Mouse (Mus musculus): ENCODE measurements around the gene Ankar. TPM values are rescaled to one million over a fixed set of nuclear protein-coding genes. Genes with fewer than 3 reads are reported as not detected.

Gene Ankar
- polyA plus RNA-seq, 2 experiments, result not detected

DNA sequence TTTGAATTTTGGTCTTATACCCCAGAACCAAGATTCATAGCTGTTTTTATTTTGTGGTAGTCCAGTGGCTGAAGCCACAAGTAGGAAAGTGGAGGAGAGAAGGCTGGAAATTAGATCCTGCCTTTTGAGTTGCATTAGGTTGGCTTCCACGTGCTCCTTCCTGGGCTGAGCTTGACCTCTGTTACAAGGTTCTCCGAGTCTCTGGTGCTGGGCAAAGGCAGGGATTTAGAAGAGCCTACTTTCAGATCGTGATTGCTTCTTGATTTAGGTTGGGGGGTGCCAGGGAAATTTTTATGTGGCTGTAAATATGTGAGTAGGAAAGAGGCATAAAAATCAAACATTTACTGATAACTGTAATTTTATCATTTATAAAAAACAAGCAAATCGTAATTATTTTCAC lies 14.2 kb upstream of the Ankar start:
- TF ChIP-seq EP300 (IDR thresholded peaks at IDR 0.05; ENCODE audit: low read depth) (no peak), CTCF (IDR thresholded peaks at IDR 0.05; ENCODE audit: low read depth) (no peak)
- H3K27ac ChIP-seq, result no peak overlapping the region
- no peak overlapping the region for H3K4me2 ChIP-seq (ENCODE audit: low read depth)
- peaks cover 28% of the 10 kb centered on the region for H3K36me3 ChIP-seq (replicated peaks; ENCODE audit: control insufficient read depth, insufficient read depth, low read depth)
- peaks cover 7 to 14% of the 10 kb centered on the region in 2 experiments for H3K4me1 ChIP-seq (replicated peaks; ENCODE audit: control insufficient read depth in 2 of 2, insufficient read depth in 2 of 2, low read length in 1 of 2)
- ATAC-seq (ENCODE audit: insufficient read depth) (no peak), DNase-seq (ENCODE audit: low read depth in 3 of 3, low spot score in 3 of 3) (no peak)
- H3K9ac ChIP-seq (replicated peaks), result no peak overlapping the region
- H3K4me3 ChIP-seq (ENCODE audit: insufficient read depth in 1 of 2, low read depth in 2 of 2, low read length in 2 of 2), result no peak overlapping the region
- 64% methylated on average over 4 of the region's 4 CpGs for WGBS (ENCODE audit: insufficient replicate concordance)
- no peaks in the 10 kb centered on the region for H3K27me3 ChIP-seq (ENCODE audit: control insufficient read depth, insufficient read depth, low read length)
- H3K9me3 ChIP-seq (ENCODE audit: control insufficient read depth, low read length), result no peaks in the 10 kb centered on the region

DNA sequence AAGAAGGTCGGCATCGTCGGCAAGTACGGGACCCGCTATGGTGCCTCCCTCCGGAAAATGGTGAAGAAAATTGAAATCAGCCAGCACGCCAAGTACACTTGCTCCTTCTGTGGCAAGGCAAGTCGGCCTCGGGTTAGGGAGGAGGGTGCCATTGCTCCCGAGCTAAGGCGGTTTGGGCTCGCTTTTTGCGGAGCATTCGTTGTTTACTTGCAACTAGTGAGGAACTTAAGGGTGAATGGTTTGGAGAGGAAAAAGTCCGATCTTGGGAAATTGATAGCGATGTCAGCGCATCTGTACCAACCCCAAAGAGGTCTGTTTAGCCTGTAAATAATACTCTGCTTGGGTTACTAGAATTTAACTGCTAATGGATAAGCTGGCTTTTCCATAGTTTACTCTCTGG lies 11.3 kb upstream of the Ankar start:
- peaks cover 7 to 18% of the 10 kb centered on the region in 2 experiments for H3K4me1 ChIP-seq (replicated peaks; ENCODE audit: control insufficient read depth in 2 of 2, insufficient read depth in 2 of 2, low read length in 1 of 2)
- H3K36me3 ChIP-seq (replicated peaks; ENCODE audit: control insufficient read depth, insufficient read depth, low read depth), result peaks cover 28% of the 10 kb centered on the region
- peak overlapping the region; percentile 85 for H3K9ac ChIP-seq (replicated peaks)
- H3K27me3 ChIP-seq (ENCODE audit: control insufficient read depth, insufficient read depth, low read length), result no peaks in the 10 kb centered on the region
- H3K4me3 ChIP-seq (ENCODE audit: insufficient read depth in 1 of 2, low read depth in 2 of 2, low read length in 2 of 2), result peak overlapping the region; percentile 69 to 77
- ATAC-seq (ENCODE audit: insufficient read depth), result peak; percentile 37; the same call in 1 of the 2 replicates
- TF ChIP-seq EP300 (IDR thresholded peaks at IDR 0.05; ENCODE audit: low read depth) (no peak), CTCF (IDR thresholded peaks at IDR 0.05; ENCODE audit: low read depth) (no peak)
- H3K4me2 ChIP-seq (ENCODE audit: low read depth), result peak overlapping the region; percentile 62
- peak overlapping the region; percentile 86 for H3K27ac ChIP-seq
- H3K9me3 ChIP-seq (ENCODE audit: control insufficient read depth, low read length), result no peaks in the 10 kb centered on the region
- no peak for DNase-seq (ENCODE audit: low read depth in 3 of 3, low spot score in 3 of 3)
- under 1% methylated on average over 17 of the region's 17 CpGs for WGBS (ENCODE audit: insufficient replicate concordance)

DNA sequence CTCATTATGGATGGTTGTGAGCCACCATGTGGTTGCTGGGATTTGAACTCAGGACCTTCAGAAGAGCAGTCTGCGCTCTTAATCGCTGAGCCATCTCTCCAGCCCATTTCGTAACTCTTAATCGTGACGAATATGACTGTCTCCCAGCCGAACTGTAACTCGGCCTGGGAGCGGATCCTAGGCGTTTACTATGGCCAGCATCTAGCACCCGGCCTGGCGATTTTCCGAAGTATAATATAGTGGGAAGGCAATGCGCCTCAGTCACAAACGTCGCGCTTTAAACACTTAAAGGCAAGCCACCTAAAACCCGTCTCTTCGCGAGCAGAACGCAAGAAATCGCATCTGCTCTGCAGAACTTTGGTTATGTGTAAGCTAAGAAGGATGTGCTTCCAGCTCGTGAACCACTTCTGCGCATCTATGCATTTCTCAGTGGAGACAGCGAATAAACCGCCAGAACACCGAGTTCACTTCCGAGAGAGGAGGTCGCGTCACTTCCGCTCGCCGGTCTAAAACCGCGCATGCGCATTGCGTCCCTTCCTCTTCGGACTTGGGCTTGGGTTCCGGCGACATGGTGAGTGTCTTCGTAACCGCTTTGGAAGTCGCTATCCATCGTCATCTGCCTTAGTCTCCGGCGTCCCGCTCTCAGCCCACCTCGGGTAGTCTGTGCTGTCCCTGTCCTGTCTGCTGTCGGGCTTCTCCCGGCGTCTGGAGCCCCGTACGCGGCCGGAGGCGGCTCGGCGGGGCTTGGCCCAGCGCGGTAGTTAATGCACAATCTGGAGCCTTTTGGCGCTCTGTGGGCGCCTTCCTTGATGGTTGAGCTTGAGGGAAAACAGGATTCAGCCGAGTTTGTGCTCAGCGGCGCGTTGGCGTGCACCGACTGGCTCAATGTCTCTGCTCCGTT lies 10.6 kb upstream of the Ankar start, which contains the start of gene Rpl37a:
Gene Rpl37a, plus strand, starts transcription at position 538 of the 901 bp plus-strand sequence.
- Histone ChIP-seq H3K4me3 (ENCODE audit: insufficient read depth in 1 of 2, low read depth in 2 of 2, low read length in 2 of 2) (peak within 1 kb of the TSS; percentile 69 to 77), H3K36me3 (replicated peaks; ENCODE audit: control insufficient read depth, insufficient read depth, low read depth) (peaks cover 28% of the 10 kb centered on the region), H3K9ac (replicated peaks) (peak within 1 kb of the TSS; percentile 85), H3K4me2 (ENCODE audit: low read depth) (peak within 1 kb of the TSS; percentile 62), H3K9me3 (ENCODE audit: control insufficient read depth, low read length) (no peaks in the 10 kb centered on the region), H3K27me3 (ENCODE audit: control insufficient read depth, insufficient read depth, low read length) (no peaks in the 10 kb centered on the region), H3K4me1 (replicated peaks; ENCODE audit: control insufficient read depth in 2 of 2, insufficient read depth in 2 of 2, low read length in 1 of 2) (peaks cover 7 to 18% of the 10 kb centered on the region in 2 experiments), H3K27ac (peak within 1 kb of the TSS; percentile 86)
- TF ChIP-seq EP300 (IDR thresholded peaks at IDR 0.05; ENCODE audit: low read depth) (no peak), CTCF (IDR thresholded peaks at IDR 0.05; ENCODE audit: low read depth) (no peak)
- peak; percentile 85 for ATAC-seq (ENCODE audit: insufficient read depth)
- WGBS (ENCODE audit: insufficient replicate concordance), result 2% methylated on average over 68 of the region's 68 CpGs
- peak; percentile 89 to 92 (median 90) for DNase-seq (ENCODE audit: low read depth in 3 of 3, low spot score in 3 of 3)

DNA sequence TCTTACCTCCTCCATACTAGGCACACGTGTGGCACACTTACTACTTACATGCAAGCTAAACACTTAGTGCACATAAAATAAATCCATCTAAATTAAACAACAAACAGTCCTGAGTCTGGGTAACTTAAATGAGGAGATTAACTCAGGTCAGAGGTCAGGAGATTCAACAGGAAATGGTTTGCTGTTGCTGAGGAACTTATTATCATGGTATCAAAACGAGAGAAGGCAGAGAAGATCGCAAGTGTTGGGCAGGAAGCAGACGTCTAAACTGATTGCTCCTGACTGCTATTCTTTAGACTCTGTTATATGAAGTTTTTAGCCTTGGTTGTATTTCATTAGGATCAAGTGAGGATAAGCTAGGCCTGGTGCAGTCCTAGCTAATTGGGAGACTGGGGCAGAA lies 7.1 kb upstream of the Ankar start:
- TF ChIP-seq EP300 (IDR thresholded peaks at IDR 0.05; ENCODE audit: low read depth), result no peak
- TF ChIP-seq CTCF (IDR thresholded peaks at IDR 0.05; ENCODE audit: low read depth), result no peak
- Histone ChIP-seq H3K4me3 (ENCODE audit: insufficient read depth in 1 of 2, low read depth in 2 of 2, low read length in 2 of 2) (no peak overlapping the region), H3K4me1 (replicated peaks; ENCODE audit: control insufficient read depth in 2 of 2, insufficient read depth in 2 of 2, low read length in 1 of 2) (peaks cover 0 to 9% of the 10 kb centered on the region in 2 experiments; a peak in 3 of 4 replicates), H3K27ac (no peak overlapping the region), H3K9ac (replicated peaks) (no peak overlapping the region), H3K4me2 (ENCODE audit: low read depth) (no peak overlapping the region), H3K36me3 (replicated peaks; ENCODE audit: control insufficient read depth, insufficient read depth, low read depth) (peaks cover 1% of the 10 kb centered on the region; the same call in 1 of the 2 replicates), H3K9me3 (ENCODE audit: control insufficient read depth, low read length) (no peaks in the 10 kb centered on the region), H3K27me3 (ENCODE audit: control insufficient read depth, insufficient read depth, low read length) (no peaks in the 10 kb centered on the region)
- WGBS (ENCODE audit: insufficient replicate concordance), result 17% methylated on average over 4 of the region's 4 CpGs
- ATAC-seq (ENCODE audit: insufficient read depth) (no peak), DNase-seq (ENCODE audit: low read depth in 3 of 3, low spot score in 3 of 3) (no peak)

DNA sequence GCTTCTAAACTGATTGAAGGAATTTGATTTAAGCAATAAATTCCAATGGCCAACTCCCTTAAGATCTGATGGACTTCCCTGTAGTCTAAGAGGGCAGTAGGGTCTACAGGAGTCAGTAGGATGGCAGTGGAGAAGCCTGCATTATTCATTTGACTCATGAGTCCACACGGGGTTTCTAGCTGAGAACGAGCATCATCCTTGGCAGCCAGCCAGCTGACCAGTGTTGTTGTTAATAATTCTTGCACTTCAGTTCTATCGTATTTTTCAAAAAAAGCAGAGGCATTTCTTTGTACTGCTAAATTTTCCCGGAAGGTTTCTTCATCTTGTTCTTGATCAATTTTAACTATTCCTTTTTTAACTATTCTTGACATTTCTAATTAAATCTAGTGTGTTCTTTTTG lies 1.7 kb downstream of the Ankar start:
- H3K27ac ChIP-seq, result no peak overlapping the region
- H3K9me3 ChIP-seq (ENCODE audit: control insufficient read depth, low read length), result no peaks in the 10 kb centered on the region
- H3K9ac ChIP-seq (replicated peaks), result no peak overlapping the region
- H3K27me3 ChIP-seq (ENCODE audit: control insufficient read depth, insufficient read depth, low read length), result no peaks in the 10 kb centered on the region
- ATAC-seq (ENCODE audit: insufficient read depth) (no peak), DNase-seq (ENCODE audit: low read depth in 3 of 3, low spot score in 3 of 3) (no peak)
- no peak for TF ChIP-seq CTCF (IDR thresholded peaks at IDR 0.05; ENCODE audit: low read depth)
- no peak for TF ChIP-seq EP300 (IDR thresholded peaks at IDR 0.05; ENCODE audit: low read depth)
- H3K4me2 ChIP-seq (ENCODE audit: low read depth), result no peak overlapping the region
- no peaks in the 10 kb centered on the region for H3K36me3 ChIP-seq (replicated peaks; ENCODE audit: control insufficient read depth, insufficient read depth, low read depth)
- 57% methylated on average over 4 of the region's 4 CpGs for WGBS (ENCODE audit: insufficient replicate concordance)
- no peaks in the 10 kb centered on the region for H3K4me1 ChIP-seq (replicated peaks; ENCODE audit: control insufficient read depth in 2 of 2, insufficient read depth in 2 of 2, low read length in 1 of 2)
- H3K4me3 ChIP-seq (ENCODE audit: insufficient read depth in 1 of 2, low read depth in 2 of 2, low read length in 2 of 2), result no peak overlapping the region

Data from liver, embryonic 14.5 days (tissue).